Mouse (Mus musculus) midbrain, embryonic 16.5 days (tissue): Measurements from ENCODE around the gene Slc22a6. TPM values are rescaled to one million over a fixed set of nuclear protein-coding genes. Genes with fewer than 3 reads are reported as not detected.

ENCODE experiments used
- polyA plus RNA-seq: library from polyadenylated mRNA; unstranded; fragments of >200 nt; fragmentation: Nextera tagmentation; extraction: Ambion mirVana; gene quantifications from 2 replicates; pipeline ENCODE4 v1.2.1, GENCODE M21; 2015

Gene Slc22a6
- polyA plus RNA-seq, 1 experiment from 2014 or later, result 10.0 TPM

Other genes with a start within 250 kb of the Slc22a6 start
- not detected in 2 replicates for gene Slc22a30, start 212.9 kb upstream of the Slc22a6 start, polyA plus RNA-seq
- gene Slc22a8, start 26.8 kb upstream of the Slc22a6 start, polyA plus RNA-seq, result 11.7 and 13.6 TPM in 2 replicates
- gene Chrm1, start 45.8 kb downstream of the Slc22a6 start, polyA plus RNA-seq, result 0.53 and 0.65 TPM in 2 replicates
- gene Slc3a2, start 105.3 kb downstream of the Slc22a6 start, polyA plus RNA-seq, result 176 and 182 TPM in 2 replicates
- 93.1 and 95.9 TPM in 2 replicates for gene Wdr74, start 117.8 kb downstream of the Slc22a6 start, polyA plus RNA-seq
- gene 1700092M07Rik, start 122.7 kb downstream of the Slc22a6 start, polyA plus RNA-seq, result 1.2 and 1.8 TPM in 2 replicates
- gene Stx5a, start 123.4 kb downstream of the Slc22a6 start, polyA plus RNA-seq, result 122 and 123 TPM in 2 replicates
- gene Nxf1, start 139.0 kb downstream of the Slc22a6 start, polyA plus RNA-seq, result 146 and 169 TPM in 2 replicates
- gene Tmem223, start 153.0 kb downstream of the Slc22a6 start, polyA plus RNA-seq, result 195 and 202 TPM in 2 replicates
- 26.4 and 26.6 TPM in 2 replicates for gene Tmem179b, start 156.4 kb downstream of the Slc22a6 start, polyA plus RNA-seq
- 30.7 and 32.9 TPM in 2 replicates for gene Taf6l, start 168.4 kb downstream of the Slc22a6 start, polyA plus RNA-seq
- gene Polr2g, start 180.5 kb downstream of the Slc22a6 start, polyA plus RNA-seq, result 136 and 140 TPM in 2 replicates
- gene Zbtb3, start 184.5 kb downstream of the Slc22a6 start, polyA plus RNA-seq, result 7.6 and 8.9 TPM in 2 replicates
- gene Ttc9c, start 201.3 kb downstream of the Slc22a6 start, polyA plus RNA-seq, result 55.0 and 61.6 TPM in 2 replicates
- 5.3 and 6.2 TPM in 2 replicates for gene Hnrnpul2, start 202.0 kb downstream of the Slc22a6 start, polyA plus RNA-seq
- not detected in 2 replicates for gene AC129217.1, start 211.7 kb downstream of the Slc22a6 start, polyA plus RNA-seq
- 101 and 105 TPM in 2 replicates for gene Bscl2, start 219.4 kb downstream of the Slc22a6 start, polyA plus RNA-seq
- gene Gng3, start 221.2 kb downstream of the Slc22a6 start, polyA plus RNA-seq, result 477 and 539 TPM in 2 replicates
- gene Lrrn4cl, start 232.7 kb downstream of the Slc22a6 start, polyA plus RNA-seq, result 0.62 and 0.92 TPM in 2 replicates